Mouse (Mus musculus) heart, postnatal 0 days (tissue): ENCODE measurements around the gene Sptbn4. TPM values are rescaled to one million over a fixed set of nuclear protein-coding genes. Genes with fewer than 3 reads are reported as not detected.

Experiments
- ATAC-seq: fragments of 200-750 bp; cut with Nextera tagmentation; 2 replicates; pipeline ENCODE4 v1.8.0; 2017; ENCODE audit warnings: low read depth, moderate number of reproducible peaks, moderate library complexity; ENCODE audit not compliant: insufficient read depth
- DNase-seq: peaks from one replicate; pipeline ENCODE4 v3.0.0-alpha.2; 2016; ENCODE audit warnings: low spot score
- H3K27ac ChIP-seq: fragments of 300-500 bp; sonication (generic); 2 replicates; pipeline ENCODE4 v1.5.1; 2014; ENCODE audit warnings: low read depth, mild to moderate bottlenecking
- H3K27me3 ChIP-seq: fragments of 300-500 bp; sonication (generic); 2 replicates; pipeline ENCODE4 v1.6.1; 2014; ENCODE audit warnings: low read length, mixed read lengths; ENCODE audit not compliant: control insufficient read depth, insufficient read depth
- H3K36me3 ChIP-seq: fragments of 300-500 bp; sonication (generic); replicated peaks from 2 replicates; pipeline ENCODE4 v1.6.1; 2014; ENCODE audit warnings: low read length, mixed read lengths; ENCODE audit not compliant: control insufficient read depth, insufficient read depth
- H3K4me1 ChIP-seq: fragments of 300-500 bp; sonication (generic); 2 replicates; pipeline ENCODE4 v1.6.1; 2014; ENCODE audit warnings: antibody characterized with exemption; ENCODE audit not compliant: control insufficient read depth, insufficient read depth
- H3K4me2 ChIP-seq: fragments of 300-500 bp; sonication (generic); 2 replicates; pipeline ENCODE4 v1.6.1; 2014; ENCODE audit warnings: low read depth, mild to moderate bottlenecking, low read length, moderate library complexity
- H3K4me3 ChIP-seq: fragments of 300-500 bp; sonication (generic); 2 replicates; pipeline ENCODE4 v1.5.1; 2014; ENCODE audit warnings: low read depth, low read length
- H3K9ac ChIP-seq: fragments of 300-500 bp; sonication (generic); replicated peaks from 2 replicates; pipeline ENCODE4 v1.6.1; 2014; ENCODE audit warnings: low read depth, low read length, mixed read lengths
- H3K9me3 ChIP-seq: fragments of 300-500 bp; sonication (generic); replicated peaks from 2 replicates; pipeline ENCODE4 v1.6.1; 2016; ENCODE audit warnings: low read length; ENCODE audit not compliant: control insufficient read depth
- CTCF ChIP-seq: IDR thresholded peaks from 2 replicates; pipeline ENCODE4 v1.5.1; 2016; ENCODE audit warnings: antibody characterized with exemption, control low read depth, low read depth
- EP300 ChIP-seq: IDR thresholded peaks from 2 replicates; pipeline ENCODE4 v1.6.1; 2016; ENCODE audit warnings: antibody characterized with exemption, low read depth
- WGBS: fragments of 180-500 bp; shearing (Covaris S2); extraction: QIAGEN DNeasy Blood & Tissue Kit; methylation state at CpG from one replicate; pipeline ENCODE4 v1.1.7; 2014; 5-methylcytosine and 5-hydroxymethylcytosine counted together
- polyA plus RNA-seq: library from polyadenylated mRNA; unstranded; fragments of >200 nt; fragmentation: Nextera tagmentation; extraction: Ambion mirVana; gene quantifications from 2 replicates; pipeline ENCODE4 v1.2.1, GENCODE M21; 2015
- total RNA-seq: library from RNA; depleted of rRNA; stranded (reverse); fragments of >200 nt; gene quantifications from 2 replicates; pipeline ENCODE4 v1.2.3, GENCODE M21; 2014; ENCODE audit warnings: low replicate concordance

Gene Sptbn4
- total and polyA plus RNA-seq, 2 experiments from 2014 or later = 0.05 TPM; not detected in 1

GRCm38 (mm10) chr7:27407816-27408215 is 39.7 kb downstream of the Sptbn4 start:
- H3K4me3 ChIP-seq = no peak overlapping the region
- DNase-seq (no peak), ATAC-seq (no peak)
- H3K9ac ChIP-seq = no peak overlapping the region
- WGBS = 47% methylated on average over 8 of the region's 8 CpGs
- peaks cover 9% of the 10 kb centered on the region; the same call in 1 of the 2 replicates for H3K9me3 ChIP-seq
- H3K27ac ChIP-seq = no peak overlapping the region
- no peaks in the 10 kb centered on the region for H3K36me3 ChIP-seq
- H3K27me3 ChIP-seq = peaks cover 77% of the 10 kb centered on the region
- H3K4me2 ChIP-seq = no peak overlapping the region
- H3K4me1 ChIP-seq = 0 out of 2 replicates have a peak, but pooled peaks cover 4% of the 10 kb centered on the region
- TF ChIP-seq CTCF = no peak
- TF ChIP-seq EP300 = no peak

DNA sequence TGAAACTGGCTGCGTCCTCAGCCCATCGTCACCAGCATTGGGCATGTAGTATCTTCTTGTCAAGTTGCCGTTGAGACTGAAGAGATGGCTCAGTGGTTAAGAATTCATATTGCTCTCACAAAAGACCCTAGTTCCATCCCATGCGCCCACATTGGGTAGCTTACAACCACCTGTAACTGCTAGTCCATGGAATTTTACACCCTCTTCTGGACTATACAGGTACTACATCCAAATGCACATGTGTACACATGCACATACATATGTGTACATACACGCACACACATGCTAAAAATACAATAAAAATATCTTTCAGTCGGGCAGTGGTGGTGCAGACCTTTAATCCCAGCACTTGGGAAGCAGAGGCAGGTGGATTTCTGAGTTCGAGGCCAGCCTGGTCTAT is 41.0 kb downstream of the Sptbn4 start:
- 79% methylated on average over 7 of the region's 7 CpGs for WGBS
- no peak overlapping the region for H3K4me3 ChIP-seq
- peaks cover 88% of the 10 kb centered on the region for H3K27me3 ChIP-seq
- DNase-seq = no peak
- H3K27ac ChIP-seq = no peak overlapping the region
- ATAC-seq = no peak
- TF ChIP-seq EP300 = no peak
- TF ChIP-seq CTCF = peak; percentile 2; the same call in 1 of the 2 replicates
- peaks cover 9% of the 10 kb centered on the region; the same call in 1 of the 2 replicates for H3K9me3 ChIP-seq
- no peaks in the 10 kb centered on the region for H3K36me3 ChIP-seq
- H3K4me1 ChIP-seq = 0 out of 2 replicates have a peak, but pooled peaks cover 4% of the 10 kb centered on the region
- no peak overlapping the region for H3K4me2 ChIP-seq
- no peak overlapping the region for H3K9ac ChIP-seq

DNA sequence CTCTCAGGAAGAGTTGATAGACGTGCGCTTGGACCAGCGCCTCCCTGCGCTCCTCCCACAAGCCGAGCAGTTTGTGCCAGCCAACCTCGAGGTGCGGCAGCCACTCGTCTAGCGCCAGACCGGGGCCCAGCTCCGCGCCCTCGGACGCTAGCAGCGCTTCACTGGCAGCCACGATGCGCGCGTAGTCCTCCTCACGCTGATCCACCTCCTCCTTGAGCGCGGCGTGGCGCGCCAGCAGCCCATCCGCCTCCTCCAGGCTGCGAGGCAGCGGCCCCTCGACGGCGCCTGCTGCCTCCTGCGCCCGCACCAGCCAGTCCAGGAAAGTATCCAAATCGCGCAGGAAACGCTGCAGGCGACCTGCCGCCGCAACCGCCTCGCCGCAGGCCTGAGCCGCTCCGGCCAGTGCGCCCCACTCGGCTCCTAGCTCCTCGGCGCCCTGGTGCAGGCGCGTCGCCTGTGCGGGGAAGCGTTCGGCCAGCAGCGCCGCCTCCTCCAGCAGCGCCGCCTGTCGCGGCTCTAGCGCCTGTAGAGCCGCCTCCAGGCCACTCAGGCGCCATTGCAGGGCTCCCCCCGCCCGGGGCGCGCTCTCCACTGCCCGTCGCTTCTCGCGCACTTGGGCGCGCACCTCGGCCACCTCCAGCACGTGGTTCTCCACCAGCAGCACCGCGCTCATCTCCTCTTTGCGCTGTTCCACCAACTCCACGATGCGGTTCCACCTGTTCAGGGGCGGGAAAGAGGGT is 43.1 kb downstream of the Sptbn4 start:
- Histone ChIP-seq H3K36me3 (no peaks in the 10 kb centered on the region), H3K4me1 (0 out of 2 replicates have a peak, but pooled peaks cover 4% of the 10 kb centered on the region), H3K9me3 (peaks cover 9% of the 10 kb centered on the region; the same call in 1 of the 2 replicates), H3K9ac (no peak overlapping the region), H3K27ac (no peak overlapping the region), H3K4me2 (0 out of 2 replicates have a peak overlapping the region, but pooled peaks have one; percentile 1), H3K27me3 (peaks cover 91% of the 10 kb centered on the region), H3K4me3 (0 out of 2 replicates have a peak overlapping the region, but pooled peaks have one; percentile 0)
- 4% methylated on average over 68 of the region's 81 CpGs for WGBS
- DNase-seq = no peak
- no peak for ATAC-seq
- TF ChIP-seq CTCF (no peak), EP300 (no peak)

- Histone ChIP-seq H3K27ac (no peak overlapping the region), H3K4me3 (no peak overlapping the region), H3K4me2 (no peak overlapping the region), H3K9me3 (peaks cover 9% of the 10 kb centered on the region; the same call in 1 of the 2 replicates), H3K36me3 (no peaks in the 10 kb centered on the region), H3K4me1 (no peaks in the 10 kb centered on the region), H3K9ac (no peak overlapping the region), H3K27me3 (peaks cover 87% of the 10 kb centered on the region)
- ATAC-seq (peak; percentile 55; the same call in 1 of the 2 replicates), DNase-seq (no peak)
- 9% methylated on average over 16 of the region's 16 CpGs for WGBS
- TF ChIP-seq CTCF (peak; percentile 64), EP300 (no peak)
These were observed 44.8 kb downstream of the Sptbn4 start for GRCm38 (mm10) chr7:27402675-27403074.

DNA sequence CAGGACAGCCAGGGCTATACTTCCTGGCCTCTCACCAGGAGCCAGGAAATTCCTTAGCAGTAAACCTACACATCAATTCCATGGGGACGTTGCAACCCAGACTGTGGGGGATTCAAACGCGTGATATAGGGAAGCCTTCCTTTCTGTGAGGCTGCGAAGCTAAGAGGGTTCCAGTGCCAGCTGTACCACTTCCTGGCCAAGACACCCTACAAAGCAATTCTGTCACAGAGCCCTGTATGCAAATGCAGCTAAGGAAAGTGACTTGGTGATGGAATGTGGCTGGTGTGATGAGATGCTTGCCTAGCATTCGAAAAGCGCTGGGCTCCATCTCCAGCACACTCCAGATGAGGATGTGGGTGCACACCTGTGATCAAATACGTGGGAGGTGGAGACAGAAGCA is 46.9 kb downstream of the Sptbn4 start:
- DNase-seq = no peak
- no peak overlapping the region for H3K4me2 ChIP-seq
- H3K9me3 ChIP-seq = peaks cover 7% of the 10 kb centered on the region; the same call in 1 of the 2 replicates
- H3K4me3 ChIP-seq = no peak overlapping the region
- H3K4me1 ChIP-seq = 0 out of 2 replicates have a peak, but pooled peaks cover 7% of the 10 kb centered on the region
- no peak for TF ChIP-seq EP300
- no peak for TF ChIP-seq CTCF
- H3K36me3 ChIP-seq = no peaks in the 10 kb centered on the region
- H3K27me3 ChIP-seq = peaks cover 88% of the 10 kb centered on the region
- WGBS = 62% methylated on average over 7 of the region's 7 CpGs
- no peak overlapping the region for H3K9ac ChIP-seq
- ATAC-seq = no peak
- H3K27ac ChIP-seq = no peak overlapping the region
